Mouse (Mus musculus) heart, postnatal 0 days (tissue): ENCODE data around the gene Casp12.

ENCODE experiments used
- CTCF ChIP-seq: IDR thresholded peaks from 2 replicates; pipeline ENCODE4 v1.5.1; 2016; ENCODE audit warnings: antibody characterized with exemption, control low read depth, low read depth
- EP300 ChIP-seq: IDR thresholded peaks from 2 replicates; pipeline ENCODE4 v1.6.1; 2016; ENCODE audit warnings: antibody characterized with exemption, low read depth

- TF ChIP-seq CTCF (no peak), EP300 (no peak)
These were observed at the start of gene Casp12 for GRCm38 (mm10) chr9:5345291-5345898.
